Mouse (Mus musculus) intestine, embryonic 16.5 days (tissue): Measurements from ENCODE around the gene Znrd1as. TPM values are rescaled to one million over a fixed set of nuclear protein-coding genes. Genes with fewer than 3 reads are reported as not detected.

Experiments used
- ATAC-seq: fragments of 200-750 bp; cut with Nextera tagmentation; 2 replicates; pipeline ENCODE4 v1.8.0; 2017; ENCODE audit warnings: moderate TSS enrichment, moderate library complexity
- H3K27ac ChIP-seq: fragments of 300-500 bp; sonication (generic); 2 replicates; pipeline ENCODE4 v1.5.1; 2014; ENCODE audit warnings: mild to moderate bottlenecking, low read length
- H3K27me3 ChIP-seq: fragments of 300-500 bp; sonication (generic); replicated peaks from 2 replicates; pipeline ENCODE4 v1.6.1; 2014; ENCODE audit warnings: low read length, control low read depth, mixed read lengths; ENCODE audit not compliant: control insufficient read depth, insufficient read depth
- H3K36me3 ChIP-seq: fragments of 300-500 bp; sonication (generic); 2 replicates; pipeline ENCODE4 v1.6.1; 2014; ENCODE audit warnings: low read length, control low read depth; ENCODE audit not compliant: control insufficient read depth, insufficient read depth
- H3K4me1 ChIP-seq: fragments of 300-500 bp; sonication (generic); 2 replicates; pipeline ENCODE4 v1.6.1; 2014; ENCODE audit warnings: low read length, control low read depth, mixed read lengths; ENCODE audit not compliant: control insufficient read depth, insufficient read depth
- H3K4me2 ChIP-seq: fragments of 300-500 bp; sonication (generic); 2 replicates; pipeline ENCODE4 v1.6.1; 2014; ENCODE audit warnings: low read depth, low read length, control low read depth
- H3K4me3 ChIP-seq: fragments of 300-500 bp; sonication (generic); 2 replicates; pipeline ENCODE4 v1.5.1; 2014; ENCODE audit warnings: mild to moderate bottlenecking, low read length
- H3K9ac ChIP-seq: fragments of 300-500 bp; sonication (generic); 2 replicates; pipeline ENCODE4 v1.6.1; 2014; ENCODE audit warnings: low read depth, low read length
- H3K9me3 ChIP-seq: fragments of 300-500 bp; sonication (generic); 2 replicates; pipeline ENCODE4 v1.6.1; 2016; ENCODE audit warnings: low read length, control low read depth; ENCODE audit not compliant: control insufficient read depth
- WGBS: fragments of 180-500 bp; shearing (Covaris S2); extraction: QIAGEN DNeasy Blood & Tissue Kit; methylation state at CpG from one replicate; pipeline ENCODE4 v1.1.7; 2014; 5-methylcytosine and 5-hydroxymethylcytosine counted together
- polyA plus RNA-seq: library from polyadenylated mRNA; unstranded; fragments of >200 nt; fragmentation: Nextera tagmentation; extraction: Ambion mirVana; gene quantifications from 2 replicates; pipeline ENCODE4 v1.2.1, GENCODE M21; 2015

The Znrd1as gene
- polyA plus RNA-seq, 1 experiment from 2014 or later, result 6.6 TPM

- 80% methylated on average over 14 of the region's 14 CpGs for WGBS
- no peak overlapping the region for H3K4me2 ChIP-seq
- H3K9me3 ChIP-seq, result no peaks in the 10 kb centered on the region
- H3K4me3 ChIP-seq, result no peak overlapping the region
- no peaks in the 10 kb centered on the region for H3K36me3 ChIP-seq
- no peaks in the 10 kb centered on the region for H3K4me1 ChIP-seq
- ATAC-seq, result peak; percentile 21; the same call in 1 of the 2 replicates
- H3K9ac ChIP-seq, result no peak overlapping the region
- no peak overlapping the region for H3K27ac ChIP-seq
- H3K27me3 ChIP-seq, result no peaks in the 10 kb centered on the region
Measured at GRCm38 (mm10) chr17:36970316-36970890, 12.0 kb downstream of the Znrd1as start.

GRCm38 (mm10) chr17:36971172-36971850 lies 12.9 kb downstream of the Znrd1as start:
- H3K27ac ChIP-seq, result no peak overlapping the region
- H3K4me1 ChIP-seq, result no peaks in the 10 kb centered on the region
- H3K36me3 ChIP-seq, result no peaks in the 10 kb centered on the region
- no peak for ATAC-seq
- H3K4me2 ChIP-seq, result no peak overlapping the region
- no peak overlapping the region for H3K4me3 ChIP-seq
- no peaks in the 10 kb centered on the region for H3K9me3 ChIP-seq
- WGBS, result 78% methylated on average over 6 of the region's 6 CpGs
- H3K9ac ChIP-seq, result no peak overlapping the region
- no peaks in the 10 kb centered on the region for H3K27me3 ChIP-seq

- Histone ChIP-seq H3K9ac (no peak overlapping the region), H3K4me3 (no peak overlapping the region), H3K27ac (no peak overlapping the region), H3K4me2 (no peak overlapping the region), H3K27me3 (no peaks in the 10 kb centered on the region), H3K9me3 (no peaks in the 10 kb centered on the region), H3K36me3 (no peaks in the 10 kb centered on the region), H3K4me1 (no peaks in the 10 kb centered on the region)
- ATAC-seq, result no peak
- 83% methylated on average over 3 of the region's 3 CpGs for WGBS
Measured at GRCm38 (mm10) chr17:36972791-36973190, 14.4 kb downstream of the Znrd1as start.

- no peak overlapping the region for H3K4me3 ChIP-seq
- WGBS, result 71% methylated on average over 8 of the region's 8 CpGs
- H3K9me3 ChIP-seq, result no peaks in the 10 kb centered on the region
- H3K27me3 ChIP-seq, result no peaks in the 10 kb centered on the region
- H3K36me3 ChIP-seq, result no peaks in the 10 kb centered on the region
- no peak overlapping the region for H3K4me2 ChIP-seq
- ATAC-seq, result no peak
- H3K27ac ChIP-seq, result no peak overlapping the region
- no peaks in the 10 kb centered on the region for H3K4me1 ChIP-seq
- H3K9ac ChIP-seq, result no peak overlapping the region
Measured at GRCm38 (mm10) chr17:36973271-36973787, 14.9 kb downstream of the Znrd1as start.

- H3K27me3 ChIP-seq, result no peaks in the 10 kb centered on the region
- peak within 1 kb of the TSS; percentile 53 for H3K4me2 ChIP-seq
- ATAC-seq, result peak; percentile 66
- H3K4me1 ChIP-seq, result peaks cover 14% of the 10 kb centered on the region; the same call in 1 of the 2 replicates
- H3K9me3 ChIP-seq, result no peaks in the 10 kb centered on the region
- H3K36me3 ChIP-seq, result no peaks in the 10 kb centered on the region
- H3K4me3 ChIP-seq, result peak within 1 kb of the TSS; percentile 30
- H3K9ac ChIP-seq, result no peak within 1 kb of the TSS; the same call in 1 of the 2 replicates
- H3K27ac ChIP-seq, result no peak within 1 kb of the TSS
- WGBS, result 10% methylated on average over 18 of the region's 18 CpGs
Measured at GRCm38 (mm10) chr17:36981221-36981813, 22.9 kb downstream of the Znrd1as start, which contains the start of gene 2410137M14Rik. Gene 2410137M14Rik (minus strand): TSS chr17:36981237.

- 9% methylated on average over 4 of the region's 4 CpGs for WGBS
- no peak overlapping the region; the same call in 1 of the 2 replicates for H3K9ac ChIP-seq
- no peaks in the 10 kb centered on the region for H3K36me3 ChIP-seq
- ATAC-seq, result peak; percentile 45; the same call in 1 of the 2 replicates
- peak overlapping the region; percentile 53 for H3K4me2 ChIP-seq
- H3K4me3 ChIP-seq, result peak overlapping the region; percentile 30
- no peaks in the 10 kb centered on the region for H3K27me3 ChIP-seq
- peaks cover 14% of the 10 kb centered on the region; the same call in 1 of the 2 replicates for H3K4me1 ChIP-seq
- H3K27ac ChIP-seq, result no peak overlapping the region
- no peaks in the 10 kb centered on the region for H3K9me3 ChIP-seq
Measured at GRCm38 (mm10) chr17:36981845-36982244, 23.5 kb downstream of the Znrd1as start.

GRCm38 (mm10) chr17:36982253-36983155 lies 24.1 kb downstream of the Znrd1as start:
- peak; percentile 53 for ATAC-seq
- peak overlapping the region; percentile 53; the same call in 1 of the 2 replicates for H3K4me2 ChIP-seq
- H3K4me3 ChIP-seq, result no peak overlapping the region
- H3K27ac ChIP-seq, result no peak overlapping the region
- H3K27me3 ChIP-seq, result peaks cover 3% of the 10 kb centered on the region; the same call in 1 of the 2 replicates
- 38% methylated on average over 5 of the region's 5 CpGs for WGBS
- H3K9ac ChIP-seq, result no peak overlapping the region
- H3K9me3 ChIP-seq, result no peaks in the 10 kb centered on the region
- H3K4me1 ChIP-seq, result peaks cover 14% of the 10 kb centered on the region; the same call in 1 of the 2 replicates
- H3K36me3 ChIP-seq, result no peaks in the 10 kb centered on the region

- peak overlapping the region; percentile 50 for H3K4me2 ChIP-seq
- H3K4me3 ChIP-seq, result peak overlapping the region; percentile 26
- 0 out of 2 replicates have a peak overlapping the region, but pooled peaks have one; percentile 48 for H3K9ac ChIP-seq
- H3K4me1 ChIP-seq, result no peaks in the 10 kb centered on the region
- H3K9me3 ChIP-seq, result no peaks in the 10 kb centered on the region
- no peak overlapping the region for H3K27ac ChIP-seq
- ATAC-seq, result peak; percentile 58
- WGBS, result 7% methylated on average over 24 of the region's 24 CpGs
- H3K36me3 ChIP-seq, result no peaks in the 10 kb centered on the region
- peaks cover 17% of the 10 kb centered on the region; the same call in 1 of the 2 replicates for H3K27me3 ChIP-seq
Measured at GRCm38 (mm10) chr17:36988475-36988874, 30.1 kb downstream of the Znrd1as start.
